8 mouse cellular contexts compared by ENCODE assay signal in genomic region chr10:12726041-12726608, GRCm38 (mm10).
DNase-seq lines count a peak whose midpoint lies in the region; ATAC-seq and TF ChIP-seq lines count a peak whose summit lies in the region.

No protein-coding gene starts in this region.

- no peaks in the 10 kb centered on the region for H3K27me3 ChIP-seq in hindbrain, postnatal 0 days (ENCODE audit: insufficient read depth, low read length)
- no peaks in the 10 kb centered on the region for H3K27me3 ChIP-seq in heart, adult 2 months (ENCODE audit: control insufficient read depth, insufficient read depth, low read length)

- no peaks in the 10 kb centered on the region for H3K9me3 ChIP-seq in hindbrain, postnatal 0 days (ENCODE audit: low read length)

- TF ChIP-seq EP300 in heart, adult 2 months (IDR thresholded peaks at IDR 0.05; ENCODE audit: insufficient read depth, low read depth, low read length), result no peak

- H3K79me2 ChIP-seq in heart, adult 2 months (replicated peaks; ENCODE audit: control insufficient read depth, insufficient read depth, low read length), result no peaks in the 10 kb centered on the region

- H3K9ac ChIP-seq in hindbrain, postnatal 0 days (replicated peaks; ENCODE audit: low read length), result no peak overlapping the region
- no peak overlapping the region for H3K9ac ChIP-seq in heart, adult 2 months (ENCODE audit: low read depth, low read length)

- H3K4me1 ChIP-seq in hindbrain, postnatal 0 days (ENCODE audit: insufficient read depth, low read length), result no peaks in the 10 kb centered on the region
- H3K4me1 ChIP-seq in heart, adult 2 months (ENCODE audit: control insufficient read depth, insufficient read depth, low read length), result no peaks in the 10 kb centered on the region; the same call in 1 of the 2 replicates

- 32% methylated on average over 13 of the region's 13 CpGs for WGBS in hindbrain, postnatal 0 days
- 88% methylated on average over 13 of the region's 13 CpGs for WGBS in heart, adult 2 months

- DNase-seq in urinary bladder, adult 18-20 months (ENCODE audit: low spot score in 2 of 2), result peak; percentile 11 to 33
- DNase-seq in urinary bladder, postnatal 4 days (ENCODE audit: low spot score in 2 of 2), result no peak
- peak; percentile 34 for DNase-seq in hindbrain, postnatal 0 days (ENCODE audit: low spot score)
- DNase-seq in lung, postnatal 10 days, result peak; percentile 32
- no peak for DNase-seq in spleen, postnatal 10 days (ENCODE audit: low spot score in 2 of 2)
- DNase-seq in testis, postnatal 14 days (ENCODE audit: low spot score), result no peak
- no peak for DNase-seq in heart, adult 2 months
- no peak for DNase-seq in thymus, postnatal 0 days (ENCODE audit: low spot score)

- no peak overlapping the region for H3K27ac ChIP-seq in hindbrain, postnatal 0 days
- no peak overlapping the region for H3K27ac ChIP-seq in heart, adult 2 months

- intact Hi-C loops in heart, adult 2 months (cut with DNase I), result no loop called here

- no peak for TF ChIP-seq CTCF in hindbrain, postnatal 0 days (IDR thresholded peaks at IDR 0.05; ENCODE audit: low read depth)
- TF ChIP-seq CTCF in heart, adult 2 months (IDR thresholded peaks at IDR 0.05), result no peak

- H3K36me3 ChIP-seq in hindbrain, postnatal 0 days (ENCODE audit: insufficient read depth, low read length), result no peaks in the 10 kb centered on the region
- H3K36me3 ChIP-seq in heart, adult 2 months (ENCODE audit: control insufficient read depth, insufficient read depth, low read length), result peaks cover 2% of the 10 kb centered on the region

- no peak overlapping the region for H3K4me2 ChIP-seq in hindbrain, postnatal 0 days (ENCODE audit: low read depth, low read length)

- H3K4me3 ChIP-seq in hindbrain, postnatal 0 days (ENCODE audit: low read length), result no peak overlapping the region
- no peak overlapping the region for H3K4me3 ChIP-seq in heart, adult 2 months

- peak; percentile 39; the same call in 1 of the 2 replicates for ATAC-seq in hindbrain, postnatal 0 days

- TF ChIP-seq POLR2A in heart, adult 2 months (IDR thresholded peaks at IDR 0.05; ENCODE audit: insufficient read depth, low read depth, low read length), result no peak

Comparison
In these comparisons a context has a peak if more than half of its experiments do, and no peak if none do; other contexts are left out.
1. DNase-seq: peak in urinary bladder, adult 18-20 months (2 of 2), hindbrain, postnatal 0 days (single experiment) and lung, postnatal 10 days (single experiment); none in urinary bladder, postnatal 4 days (0 of 2), spleen, postnatal 10 days (0 of 2), testis, postnatal 14 days (single experiment), heart, adult 2 months (0 of 2) and thymus, postnatal 0 days (single experiment).